ENCODE assay signal across 19 mouse cellular contexts in the genomic region with DNA sequence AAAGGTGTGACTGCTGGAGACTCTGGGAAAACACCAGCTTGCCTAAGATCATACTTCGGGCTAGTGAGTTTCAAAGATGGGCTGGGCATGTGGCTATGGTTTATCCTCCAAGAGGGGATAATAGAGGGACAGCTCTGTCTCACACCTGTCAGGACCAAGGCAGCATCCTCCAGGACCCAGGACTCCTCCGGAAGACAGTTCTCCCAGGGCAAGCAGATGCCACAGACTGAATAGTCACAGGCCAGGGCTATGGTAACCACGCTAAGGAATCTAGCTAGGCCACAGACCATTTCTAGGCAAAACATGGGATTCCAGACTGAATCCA. TPM values are rescaled to one million over a fixed set of nuclear protein-coding genes. Genes with fewer than 3 reads are reported as not detected.
A peak's percentile ranks its signal among the peaks of the same experiment; 100 is the strongest.
DNase-seq lines count a peak whose midpoint lies in the region; ATAC-seq and TF ChIP-seq lines count a peak whose summit lies in the region.
"Had no signal": no experiment of that assay in that cellular context is flagged by ENCODE, and none has a peak within 500 bp of the region (broad histone marks: within the 10 kb centered on the region; RNA-seq: fewer than 3 reads in every experiment).

No protein-coding gene starts in this region.

- H3K36me3 ChIP-seq in forebrain, embryonic 12.5 days (replicated peaks): no peaks in the 10 kb centered on the region
- no peaks in the 10 kb centered on the region for H3K36me3 ChIP-seq in forebrain, embryonic 14.5 days (ENCODE audit: control insufficient read depth, insufficient read depth, low read length)
- H3K36me3 ChIP-seq in hindbrain, postnatal 0 days (ENCODE audit: insufficient read depth, low read length): no peaks in the 10 kb centered on the region
- H3K36me3 ChIP-seq in hindbrain, embryonic 11.5 days (ENCODE audit: control insufficient read depth, insufficient read depth, low read length): no peaks in the 10 kb centered on the region
- no peaks in the 10 kb centered on the region for H3K36me3 ChIP-seq in midbrain, embryonic 11.5 days (ENCODE audit: control insufficient read depth, insufficient read depth, low read length)
- H3K36me3 ChIP-seq in midbrain, embryonic 16.5 days (ENCODE audit: control insufficient read depth, insufficient read depth, low read length): no peaks in the 10 kb centered on the region
- H3K36me3 ChIP-seq in limb, embryonic 12.5 days: no peaks in the 10 kb centered on the region
- H3K36me3 ChIP-seq: embryonic facial prominence, embryonic 10.5 days; liver, embryonic 15.5 days; stomach, embryonic 15.5 days had no signal

- TF ChIP-seq CTCF in hindbrain, postnatal 0 days (IDR thresholded peaks at IDR 0.05; ENCODE audit: low read depth): no peak

- no peak for DNase-seq in forebrain, embryonic 14.5 days (ENCODE audit: low spot score)
- DNase-seq in hindbrain, postnatal 0 days (ENCODE audit: low spot score): no peak
- no peak for DNase-seq in hindbrain, embryonic 11.5 days (ENCODE audit: low spot score)
- DNase-seq in midbrain, embryonic 11.5 days (ENCODE audit: low spot score, missing footprints): no peak
- no peak for DNase-seq in ovary, postnatal 10 days (ENCODE audit: low spot score)

- no peak overlapping the region for H3K4me3 ChIP-seq in forebrain, embryonic 12.5 days (replicated peaks)
- H3K4me3 ChIP-seq in forebrain, embryonic 14.5 days (ENCODE audit: low read depth, low read length): no peak overlapping the region
- H3K4me3 ChIP-seq in hindbrain, postnatal 0 days (ENCODE audit: low read length): no peak overlapping the region
- no peak overlapping the region for H3K4me3 ChIP-seq in hindbrain, embryonic 11.5 days (ENCODE audit: low read depth, low read length)
- no peak overlapping the region for H3K4me3 ChIP-seq in midbrain, embryonic 11.5 days (ENCODE audit: low read depth, low read length)
- no peak overlapping the region for H3K4me3 ChIP-seq in midbrain, embryonic 16.5 days (ENCODE audit: low read depth, low read length)
- no peak overlapping the region for H3K4me3 ChIP-seq in limb, embryonic 12.5 days (replicated peaks)
- H3K4me3 ChIP-seq: embryonic facial prominence, embryonic 10.5 days; heart, adult 2 months; left cerebral cortex, adult 2 months; liver, embryonic 15.5 days had no signal

- H3K9me3 ChIP-seq in forebrain, embryonic 12.5 days: no peaks in the 10 kb centered on the region
- no peaks in the 10 kb centered on the region for H3K9me3 ChIP-seq in forebrain, embryonic 14.5 days (replicated peaks; ENCODE audit: control insufficient read depth, low read length)
- no peaks in the 10 kb centered on the region for H3K9me3 ChIP-seq in hindbrain, postnatal 0 days (ENCODE audit: low read length)
- no peaks in the 10 kb centered on the region for H3K9me3 ChIP-seq in hindbrain, embryonic 11.5 days (ENCODE audit: control insufficient read depth, low read length)
- H3K9me3 ChIP-seq in midbrain, embryonic 11.5 days (ENCODE audit: control insufficient read depth, low read length): no peaks in the 10 kb centered on the region
- H3K9me3 ChIP-seq in midbrain, embryonic 16.5 days (replicated peaks; ENCODE audit: control insufficient read depth, low read length, poor library complexity, severe bottlenecking): no peaks in the 10 kb centered on the region
- no peaks in the 10 kb centered on the region for H3K9me3 ChIP-seq in limb, embryonic 12.5 days
- H3K9me3 ChIP-seq: embryonic facial prominence, embryonic 10.5 days; liver, embryonic 15.5 days; stomach, embryonic 15.5 days had no signal

- no peaks in the 10 kb centered on the region for H3K27me3 ChIP-seq in forebrain, embryonic 12.5 days
- no peaks in the 10 kb centered on the region for H3K27me3 ChIP-seq in forebrain, embryonic 14.5 days (replicated peaks; ENCODE audit: control insufficient read depth, insufficient read depth, low read length)
- no peaks in the 10 kb centered on the region for H3K27me3 ChIP-seq in hindbrain, postnatal 0 days (ENCODE audit: insufficient read depth, low read length)
- H3K27me3 ChIP-seq in hindbrain, embryonic 11.5 days (ENCODE audit: control insufficient read depth, insufficient read depth, low read length): no peaks in the 10 kb centered on the region
- 0 out of 2 replicates have a peak, but pooled peaks cover 2% of the 10 kb centered on the region for H3K27me3 ChIP-seq in midbrain, embryonic 11.5 days (ENCODE audit: control insufficient read depth, insufficient read depth, low read length)
- H3K27me3 ChIP-seq in midbrain, embryonic 16.5 days (ENCODE audit: control insufficient read depth, insufficient read depth, low read depth, low read length): no peaks in the 10 kb centered on the region
- no peaks in the 10 kb centered on the region for H3K27me3 ChIP-seq in limb, embryonic 12.5 days
- H3K27me3 ChIP-seq: stomach, embryonic 15.5 days had no signal

- H3K9ac ChIP-seq in forebrain, embryonic 12.5 days: no peak overlapping the region
- no peak overlapping the region for H3K9ac ChIP-seq in forebrain, embryonic 14.5 days (ENCODE audit: low read length)
- no peak overlapping the region for H3K9ac ChIP-seq in hindbrain, postnatal 0 days (replicated peaks; ENCODE audit: low read length)
- no peak overlapping the region for H3K9ac ChIP-seq in hindbrain, embryonic 11.5 days (ENCODE audit: low read depth, low read length)
- H3K9ac ChIP-seq in midbrain, embryonic 11.5 days (ENCODE audit: low read length): no peak overlapping the region
- H3K9ac ChIP-seq in midbrain, embryonic 16.5 days (ENCODE audit: low read depth, low read length): no peak overlapping the region
- no peak overlapping the region for H3K9ac ChIP-seq in limb, embryonic 12.5 days (replicated peaks)
- H3K9ac ChIP-seq: liver, embryonic 15.5 days; stomach, embryonic 15.5 days had no signal

- H3K27ac ChIP-seq in forebrain, embryonic 12.5 days: no peak overlapping the region
- H3K27ac ChIP-seq in forebrain, embryonic 14.5 days (ENCODE audit: low read depth, low read length): no peak overlapping the region
- H3K27ac ChIP-seq in hindbrain, postnatal 0 days: no peak overlapping the region
- no peak overlapping the region for H3K27ac ChIP-seq in hindbrain, embryonic 11.5 days (ENCODE audit: low read depth, low read length)
- no peak overlapping the region for H3K27ac ChIP-seq in midbrain, embryonic 11.5 days (ENCODE audit: low read depth, low read length)
- no peak overlapping the region for H3K27ac ChIP-seq in midbrain, embryonic 16.5 days (ENCODE audit: low read length)
- no peak overlapping the region for H3K27ac ChIP-seq in limb, embryonic 12.5 days
- H3K27ac ChIP-seq: kidney, postnatal 0 days; left cerebral cortex, adult 2 months; liver, embryonic 15.5 days; stomach, embryonic 15.5 days had no signal

- peaks cover 16% of the 10 kb centered on the region for H3K4me1 ChIP-seq in forebrain, embryonic 12.5 days
- no peaks in the 10 kb centered on the region; the same call in 1 of the 2 replicates for H3K4me1 ChIP-seq in forebrain, embryonic 14.5 days (ENCODE audit: control insufficient read depth, insufficient read depth, low read length)
- H3K4me1 ChIP-seq in hindbrain, postnatal 0 days (ENCODE audit: insufficient read depth, low read length): 0 out of 2 replicates have a peak, but pooled peaks cover 7% of the 10 kb centered on the region
- H3K4me1 ChIP-seq in hindbrain, embryonic 11.5 days (replicated peaks; ENCODE audit: control insufficient read depth, insufficient read depth, low read length): no peaks in the 10 kb centered on the region
- H3K4me1 ChIP-seq in midbrain, embryonic 11.5 days (ENCODE audit: control insufficient read depth, insufficient read depth, low read length): peaks cover 9% of the 10 kb centered on the region
- peaks cover 6% of the 10 kb centered on the region for H3K4me1 ChIP-seq in midbrain, embryonic 16.5 days (ENCODE audit: control insufficient read depth, insufficient read depth, low read length)
- H3K4me1 ChIP-seq in limb, embryonic 12.5 days (replicated peaks): peaks cover 7% of the 10 kb centered on the region
- H3K4me1 ChIP-seq: liver, embryonic 15.5 days; stomach, embryonic 15.5 days had no signal

- 71% methylated on average over 3 of the region's 3 CpGs for WGBS in forebrain, embryonic 12.5 days
- 77% methylated on average over 3 of the region's 3 CpGs for WGBS in forebrain, embryonic 14.5 days
- 63% methylated on average over 3 of the region's 3 CpGs for WGBS in hindbrain, postnatal 0 days
- WGBS in hindbrain, embryonic 11.5 days: 74% methylated on average over 3 of the region's 3 CpGs
- WGBS in midbrain, embryonic 11.5 days: 68% methylated on average over 3 of the region's 3 CpGs
- WGBS in midbrain, embryonic 16.5 days: 80% methylated on average over 3 of the region's 3 CpGs
- 72% methylated on average over 3 of the region's 3 CpGs for WGBS in limb, embryonic 12.5 days

- peak; percentile 58 for ATAC-seq in forebrain, embryonic 12.5 days (ENCODE audit: low FRiP score)
- no peak; the same call in none of the 2 replicates for ATAC-seq in forebrain, embryonic 14.5 days
- peak; percentile 55; the same call in 1 of the 2 replicates for ATAC-seq in hindbrain, postnatal 0 days
- ATAC-seq in hindbrain, embryonic 11.5 days (ENCODE audit: low FRiP score): no peak
- peak; percentile 16; the same call in 1 of the 2 replicates for ATAC-seq in midbrain, embryonic 11.5 days (ENCODE audit: low FRiP score)
- ATAC-seq in midbrain, embryonic 16.5 days: no peak
- ATAC-seq in limb, embryonic 12.5 days (ENCODE audit: insufficient number of reproducible peaks, insufficient read depth, low FRiP score, low TSS enrichment, low read depth): 0 out of 2 replicates have a peak, but pooled peaks have one; percentile 26
- ATAC-seq: CD4-positive, CD25-positive, alpha-beta regulatory T cell, adult 4 months had no signal

- no peak overlapping the region for H3K4me2 ChIP-seq in forebrain, embryonic 12.5 days
- no peak overlapping the region for H3K4me2 ChIP-seq in forebrain, embryonic 14.5 days (ENCODE audit: low read length)
- no peak overlapping the region for H3K4me2 ChIP-seq in hindbrain, postnatal 0 days (ENCODE audit: low read depth, low read length)
- no peak overlapping the region for H3K4me2 ChIP-seq in hindbrain, embryonic 11.5 days (replicated peaks; ENCODE audit: low read depth, low read length)
- H3K4me2 ChIP-seq in midbrain, embryonic 11.5 days: no peak overlapping the region
- no peak overlapping the region for H3K4me2 ChIP-seq in midbrain, embryonic 16.5 days (ENCODE audit: low read length)
- H3K4me2 ChIP-seq in limb, embryonic 12.5 days: no peak overlapping the region
- H3K4me2 ChIP-seq: liver, embryonic 15.5 days had no signal

RNA-seq across cellular contexts. Expression of a gene that starts 43.9 kb away (rescaled TPM):
- polyA plus RNA-seq in forebrain, embryonic 12.5 days (2016; fragmentation: Nextera tagmentation; extraction: Ambion mirVana): 0.26 TPM in 1 of 2 replicates, not detected in the other
- 0.19 and 0.32 TPM in 2 replicates for polyA plus RNA-seq in forebrain, embryonic 14.5 days (2014; fragmentation: Nextera tagmentation; extraction: Ambion mirVana)
- total RNA-seq in hindbrain, postnatal 0 days (2014; rRNA removed): 0.25 and 0.26 TPM in 2 replicates
- 0.19 and 0.21 TPM in 2 replicates for polyA plus RNA-seq in hindbrain, postnatal 0 days (2015; fragmentation: Nextera tagmentation; extraction: Ambion mirVana)
- polyA plus RNA-seq in hindbrain, embryonic 11.5 days (2014; fragmentation: Nextera tagmentation; extraction: Ambion mirVana): not detected in 2 replicates
- 0.04 and 0.05 TPM in 2 replicates for polyA plus RNA-seq in midbrain, embryonic 11.5 days (2014; fragmentation: Nextera tagmentation; extraction: Ambion mirVana)
- polyA plus RNA-seq in midbrain, embryonic 16.5 days (2015; fragmentation: Nextera tagmentation; extraction: Ambion mirVana): 0.21 and 0.33 TPM in 2 replicates
- 0.04 TPM in 1 of 2 replicates, not detected in the other for polyA plus RNA-seq in limb, embryonic 12.5 days (2016; fragmentation: Nextera tagmentation; extraction: Ambion mirVana)
- total RNA-seq: gastrocnemius, adult 18-20 months; heart, adult 2 months; heart, postnatal 36 days; megakaryocyte progenitor cell, adult 5-6 weeks had no signal
- polyA plus RNA-seq: CD4-positive, CD25-positive, alpha-beta regulatory T cell, adult 4 months; embryonic facial prominence, embryonic 10.5 days; heart, embryonic 14.5 days; liver, embryonic 15.5 days had no signal

Comparison
In these comparisons a context has a peak if more than half of its experiments do, and no peak if none do; other contexts are left out.
1. ATAC-seq: peak in forebrain, embryonic 12.5 days (single experiment), hindbrain, postnatal 0 days (single experiment), midbrain, embryonic 11.5 days (single experiment) and limb, embryonic 12.5 days (single experiment); none in forebrain, embryonic 14.5 days (single experiment), hindbrain, embryonic 11.5 days (single experiment) and midbrain, embryonic 16.5 days (single experiment).